Mouse (Mus musculus) macrophage (primary cell): ENCODE data around the gene Bche. TPM values are rescaled to one million over a fixed set of nuclear protein-coding genes. Genes with fewer than 3 reads are reported as not detected.

ENCODE experiments used
- H3K27ac ChIP-seq: fragments of 350-480 bp; formaldehyde crosslinking; 2 replicates; pipeline ENCODE4 v1.9.0; 2021
- H3K36me3 ChIP-seq: fragments of 350-480 bp; formaldehyde crosslinking; 2 replicates; pipeline ENCODE4 v1.9.0; 2021; ENCODE audit errors: inconsistent target
- H3K4me3 ChIP-seq: fragments of 350-480 bp; formaldehyde crosslinking; 2 replicates; pipeline ENCODE4 v1.9.0; 2021; ENCODE audit errors: inconsistent target
- H3K79me2 ChIP-seq: fragments of 350-480 bp; formaldehyde crosslinking; 2 replicates; pipeline ENCODE4 v1.9.0; 2021; ENCODE audit errors: inconsistent target
- WGBS: methylation state at CpG from one replicate; pipeline ENCODE4 v1.1.7; 2026; ENCODE audit warnings: inconsistent platforms; ENCODE audit not compliant: missing documents; 5-methylcytosine and 5-hydroxymethylcytosine counted together
- polyA plus RNA-seq: library from polyadenylated mRNA; stranded (reverse); fragments of 250-400 nt; gene quantifications from 3 replicates; pipeline ENCODE4 v1.2.4, GENCODE M21; 2018; ENCODE audit warnings: inconsistent platforms
- total RNA-seq, 78 experiments: library from RNA; depleted of rRNA; stranded (reverse); fragments of 250-400 nt; gene quantifications; 1 replicate in 9 of 78; 2 replicates in 24 of 78; 3 replicates in 43 of 78; 4 replicates in 2 of 78; pipeline ENCODE4 v1.2.4; 2018; ENCODE audit warnings: inconsistent platforms in 56 of 78

Gene Bche
- total RNA-seq (2018; cell fraction: chromatin; rRNA removed): under 1 TPM in 1 of 26 experiments, not detected in 25; 0.51 TPM
- total RNA-seq (2018; cell fraction: cytosol; rRNA removed): not detected
- total RNA-seq (2018; cell fraction: nucleus; rRNA removed): under 1 TPM in 1 of 26 experiments, not detected in 25; 0.17 TPM
- polyA plus RNA-seq: not detected in 3 replicates

DNA sequence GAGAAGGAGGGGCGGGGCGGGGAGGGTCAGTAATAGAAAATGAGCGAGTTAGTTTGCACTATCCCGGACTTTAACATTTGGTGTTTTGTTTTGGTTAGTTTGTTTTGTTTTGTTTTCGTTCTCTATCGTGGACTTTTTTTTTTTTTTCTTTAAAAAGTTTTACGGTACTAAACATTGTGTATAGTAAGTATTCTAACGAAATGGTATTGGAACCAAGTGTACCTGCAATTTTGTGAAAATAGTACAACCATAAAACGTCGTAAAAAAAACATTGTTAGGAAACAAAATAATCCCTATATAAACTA is at the start of gene Bche:
Gene Bche (minus strand): TSS at position 6 of the 305 bp plus-strand sequence.
- Histone ChIP-seq H3K79me2 (no peaks in the 10 kb centered on the region), H3K27ac (no peak within 1 kb of the TSS), H3K36me3 (no peaks in the 10 kb centered on the region), H3K4me3 (no peak within 1 kb of the TSS)
- WGBS: 29% methylated on average over 10 of the region's 10 CpGs

DNA sequence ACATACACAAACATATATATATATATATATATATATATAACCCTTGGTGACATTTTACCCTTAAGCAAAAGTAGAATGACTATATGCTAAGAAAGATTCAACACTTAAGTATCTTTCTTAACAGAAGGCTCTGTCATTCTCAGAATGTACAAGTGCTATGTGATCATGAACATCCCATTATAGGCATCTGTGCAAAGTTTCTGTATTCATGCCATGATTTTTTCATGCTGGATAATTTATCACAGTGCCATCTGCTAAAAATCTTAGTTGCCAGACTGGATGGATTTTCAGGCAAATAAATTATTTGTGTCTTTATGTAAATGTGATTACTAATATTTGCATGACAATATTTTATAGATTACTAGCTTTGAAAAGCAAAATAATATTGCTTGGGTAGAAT is 33.8 kb upstream of the Bche start:
- no peak overlapping the region for H3K4me3 ChIP-seq
- no peak overlapping the region for H3K27ac ChIP-seq
- H3K36me3 ChIP-seq: no peaks in the 10 kb centered on the region
- H3K79me2 ChIP-seq: no peaks in the 10 kb centered on the region

- no peaks in the 10 kb centered on the region for H3K36me3 ChIP-seq
- H3K27ac ChIP-seq: no peak overlapping the region
- H3K79me2 ChIP-seq: no peaks in the 10 kb centered on the region
- 61% methylated on average over 2 of the region's 2 CpGs for WGBS
- H3K4me3 ChIP-seq: no peak overlapping the region
Measured at GRCm38 (mm10) chr3:73731677-73732076, 23.5 kb upstream of the Bche start.

DNA sequence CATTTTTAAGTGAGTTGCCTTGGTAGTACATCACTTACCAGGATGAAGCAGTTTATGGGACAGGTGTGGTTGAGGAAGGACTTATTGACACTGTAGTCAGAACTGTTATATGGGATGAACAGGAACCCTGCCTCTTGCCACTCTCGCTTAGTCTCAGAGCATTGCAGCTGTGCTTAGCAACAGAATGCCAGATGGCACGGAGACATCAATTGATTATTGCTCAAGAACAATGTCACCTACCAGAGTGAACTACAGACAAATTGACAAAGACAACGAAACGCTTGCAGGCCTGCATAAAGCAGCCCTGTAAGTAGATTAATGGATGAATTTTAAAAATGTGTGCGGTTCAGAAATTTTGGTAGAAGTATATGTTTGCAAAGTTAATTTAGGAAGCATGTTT is 21.3 kb upstream of the Bche start:
- H3K4me3 ChIP-seq: no peak overlapping the region
- WGBS: 75% methylated on average over 5 of the region's 5 CpGs
- H3K79me2 ChIP-seq: no peaks in the 10 kb centered on the region
- H3K36me3 ChIP-seq: no peaks in the 10 kb centered on the region
- no peak overlapping the region for H3K27ac ChIP-seq

- no peak overlapping the region for H3K27ac ChIP-seq
- H3K36me3 ChIP-seq: no peaks in the 10 kb centered on the region
- H3K4me3 ChIP-seq: no peak overlapping the region
- no peaks in the 10 kb centered on the region for H3K79me2 ChIP-seq
Measured at GRCm38 (mm10) chr3:73725711-73726110, 17.5 kb upstream of the Bche start.

DNA sequence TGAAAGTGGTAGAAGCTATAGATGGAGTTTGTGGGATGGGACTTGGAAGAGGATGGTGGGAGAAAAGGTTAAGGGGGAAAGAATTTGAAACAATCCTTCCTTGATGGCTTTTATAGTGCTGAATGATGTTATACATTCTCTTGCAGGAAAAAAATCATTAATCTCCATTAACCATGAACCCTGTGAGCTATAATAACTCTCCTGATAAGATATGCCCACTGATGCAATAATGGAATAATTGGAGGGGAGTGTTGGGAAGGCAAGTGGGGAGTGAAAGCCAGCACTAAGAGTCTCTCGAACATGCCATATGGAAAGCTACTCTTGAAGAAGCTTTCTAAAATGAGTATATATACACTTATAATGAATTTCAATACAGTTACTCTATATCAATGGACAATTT is 16.7 kb upstream of the Bche start:
- Histone ChIP-seq H3K27ac (no peak overlapping the region), H3K4me3 (no peak overlapping the region), H3K36me3 (no peaks in the 10 kb centered on the region), H3K79me2 (no peaks in the 10 kb centered on the region)
- WGBS: 100% methylated on average over 1 of the region's 1 CpGs

DNA sequence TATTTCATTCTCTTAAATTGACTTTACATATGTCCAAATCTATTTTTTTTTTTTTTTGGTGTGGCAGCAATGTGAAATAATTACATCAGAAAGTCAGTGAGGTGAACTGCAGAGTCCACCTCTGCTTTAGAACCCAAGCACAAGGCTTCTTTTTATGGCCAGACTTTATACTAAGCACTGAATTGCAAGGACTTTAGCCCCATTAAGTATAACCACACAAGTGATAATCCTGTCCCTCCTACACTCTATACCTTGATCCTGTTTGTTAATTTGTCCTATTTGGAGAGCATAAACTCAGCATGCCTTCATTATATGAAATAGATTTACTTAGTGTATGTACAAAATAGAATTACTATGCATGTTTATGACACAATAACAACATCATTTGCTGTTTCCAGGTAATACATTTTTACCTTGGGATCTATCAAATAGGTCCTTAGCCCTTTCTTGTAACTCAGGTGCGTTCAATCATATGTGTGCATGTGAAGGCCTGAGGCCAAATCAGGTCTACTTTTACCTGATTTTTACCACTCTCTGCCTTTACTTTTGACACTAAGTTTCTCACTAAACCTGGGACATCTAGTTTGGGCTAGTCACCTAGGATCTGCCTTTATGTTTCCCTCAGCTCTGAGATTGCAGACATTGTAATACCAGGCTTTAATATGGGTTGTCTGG is 9.5 kb upstream of the Bche start:
- Histone ChIP-seq H3K36me3 (no peaks in the 10 kb centered on the region), H3K27ac (no peak overlapping the region), H3K4me3 (no peak overlapping the region), H3K79me2 (no peaks in the 10 kb centered on the region)
- WGBS: 100% methylated on average over 1 of the region's 1 CpGs

DNA sequence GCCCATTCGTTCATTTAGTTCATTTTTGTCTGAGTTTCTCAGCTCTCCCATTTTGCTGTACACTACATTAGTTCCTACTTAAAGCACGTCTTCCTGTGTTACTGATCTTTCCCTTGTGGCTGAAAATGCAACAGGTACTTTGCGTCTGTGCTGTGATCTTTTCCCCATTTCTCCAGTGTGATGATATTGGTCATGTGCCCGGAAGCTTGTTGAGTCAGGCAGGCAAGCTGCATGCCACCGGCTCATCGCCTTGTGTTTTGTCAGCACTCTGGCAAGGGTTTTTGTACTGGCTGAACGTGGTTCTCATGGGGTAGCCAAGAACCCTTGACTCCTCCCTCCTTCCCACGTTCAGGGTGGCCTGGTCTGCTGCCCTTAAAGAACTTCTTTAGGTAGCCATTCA is 1.7 kb upstream of the Bche start:
- Histone ChIP-seq H3K27ac (no peak overlapping the region), H3K79me2 (no peaks in the 10 kb centered on the region), H3K4me3 (no peak overlapping the region), H3K36me3 (no peaks in the 10 kb centered on the region)
- 87% methylated on average over 8 of the region's 8 CpGs for WGBS

DNA sequence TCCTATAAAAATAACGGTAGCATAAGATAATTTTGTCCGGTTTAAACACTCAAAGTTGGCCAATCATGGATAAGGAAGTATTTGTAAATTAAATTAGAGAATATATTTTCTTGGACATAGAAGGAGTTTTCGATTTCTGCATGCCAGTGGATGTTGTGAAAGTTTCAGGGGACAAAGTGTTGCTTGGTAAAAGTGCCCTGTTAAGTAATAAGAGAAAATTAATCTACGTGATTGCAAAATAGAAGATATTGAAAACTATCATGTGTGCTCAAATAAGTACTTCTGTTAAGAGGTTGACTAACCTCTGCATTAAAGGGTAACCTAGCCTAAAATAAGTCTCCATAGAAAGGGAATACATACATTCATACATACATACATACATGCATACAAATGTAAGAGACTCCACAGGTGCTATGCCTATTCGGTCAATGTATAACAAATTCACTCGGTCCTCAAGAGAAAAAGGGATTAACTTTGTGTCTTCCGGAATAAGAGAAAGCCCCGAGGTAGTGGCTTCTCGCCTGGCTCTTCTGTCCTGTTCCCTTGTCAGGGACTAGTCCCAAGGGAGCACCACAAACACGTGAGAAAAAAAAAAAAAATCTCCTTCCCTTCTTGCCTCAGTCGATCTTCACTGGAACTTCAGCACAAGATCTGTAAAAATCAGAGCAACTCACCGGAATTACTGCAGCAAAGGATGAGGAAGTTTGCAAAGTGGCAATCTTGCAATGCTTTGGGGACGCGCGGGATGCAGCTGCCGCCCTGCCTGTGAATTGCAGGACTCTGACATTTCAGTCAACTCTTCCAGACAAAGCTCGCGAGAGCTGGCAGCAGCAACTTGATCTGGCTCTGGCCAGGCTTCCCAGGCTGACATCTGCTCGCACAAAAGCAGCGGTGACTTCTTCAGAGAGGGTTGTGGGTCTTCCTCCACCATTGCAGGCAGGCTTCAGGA is 480 bp downstream of the Bche start:
- 20% methylated on average over 20 of the region's 20 CpGs for WGBS
- Histone ChIP-seq H3K79me2 (no peaks in the 10 kb centered on the region), H3K27ac (no peak overlapping the region), H3K4me3 (no peak overlapping the region), H3K36me3 (no peaks in the 10 kb centered on the region)

DNA sequence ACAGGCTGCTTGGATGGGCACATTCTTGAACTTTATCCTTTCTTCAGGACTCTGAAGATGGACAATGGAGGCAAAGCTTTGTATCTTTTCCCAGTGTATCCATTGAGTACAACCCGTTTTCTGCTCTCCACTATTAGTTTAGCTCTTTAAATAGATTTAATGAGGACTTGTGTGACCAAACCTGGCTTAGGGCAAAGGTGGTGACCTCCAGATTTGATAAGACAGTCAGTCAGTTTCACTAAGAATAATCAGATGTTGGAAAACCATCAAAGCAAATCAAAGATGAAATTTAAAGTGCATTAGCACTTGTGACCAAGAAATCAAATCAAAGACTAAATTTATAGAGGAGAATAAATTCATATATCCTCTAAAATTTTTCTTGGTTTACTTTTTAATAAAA is 1.7 kb downstream of the Bche start:
- H3K27ac ChIP-seq: no peak overlapping the region
- 62% methylated on average over 1 of the region's 1 CpGs for WGBS
- H3K79me2 ChIP-seq: no peaks in the 10 kb centered on the region
- no peak overlapping the region for H3K4me3 ChIP-seq
- no peaks in the 10 kb centered on the region for H3K36me3 ChIP-seq

DNA sequence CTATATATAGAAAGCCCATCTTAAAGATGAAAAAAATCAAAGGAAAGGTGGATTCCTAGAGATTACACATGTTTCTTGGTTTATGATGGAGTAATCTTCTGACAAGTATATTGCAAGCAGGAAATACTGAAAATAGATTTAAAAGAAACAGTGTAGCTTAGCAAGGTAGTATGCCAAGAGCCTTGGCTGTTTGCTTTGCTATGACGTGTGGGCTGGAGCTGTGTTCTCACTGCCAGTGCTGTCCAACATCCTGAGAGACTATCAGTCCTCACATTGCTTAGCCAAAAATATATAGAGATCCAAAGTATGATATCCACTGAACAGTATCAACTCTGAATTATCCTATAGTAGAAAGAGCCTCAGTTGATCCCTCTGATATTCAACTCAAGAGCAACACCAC is 9.3 kb downstream of the Bche start:
- Histone ChIP-seq H3K79me2 (no peaks in the 10 kb centered on the region), H3K27ac (no peak overlapping the region), H3K4me3 (no peak overlapping the region), H3K36me3 (no peaks in the 10 kb centered on the region)
- WGBS: 82% methylated on average over 1 of the region's 1 CpGs

DNA sequence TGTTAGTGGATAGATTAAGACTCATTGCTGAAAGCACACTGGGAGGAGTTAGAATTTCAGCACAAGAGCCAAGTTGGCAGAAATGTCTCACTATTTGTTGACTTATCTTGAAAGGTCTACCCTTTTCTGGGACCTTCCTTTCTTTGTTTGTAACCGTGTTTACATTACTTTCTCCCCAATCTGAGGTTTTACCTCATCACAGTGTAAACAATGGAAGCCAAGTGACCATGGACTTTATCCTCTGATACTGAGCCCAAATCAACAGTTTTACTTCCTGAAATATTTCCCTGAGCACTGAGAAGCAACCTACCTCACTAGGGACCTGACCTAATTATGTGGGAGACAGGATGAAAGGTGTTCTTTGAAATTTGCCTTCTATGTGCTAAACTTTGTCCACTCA is 34.9 kb downstream of the Bche start:
- Histone ChIP-seq H3K27ac (no peak overlapping the region), H3K79me2 (no peaks in the 10 kb centered on the region)
- 29% methylated on average over 1 of the region's 1 CpGs for WGBS

GRCm38 (mm10) chr3:73668172-73668571 is 40.0 kb downstream of the Bche start:
- H3K4me3 ChIP-seq: no peak overlapping the region
- H3K36me3 ChIP-seq: no peaks in the 10 kb centered on the region
- no peak overlapping the region for H3K27ac ChIP-seq
- WGBS: 72% methylated on average over 5 of the region's 5 CpGs
- H3K79me2 ChIP-seq: no peaks in the 10 kb centered on the region

More for the DNA sequence above, 34.9 kb downstream of the Bche start:
- no peaks in the 10 kb centered on the region for H3K36me3 ChIP-seq
- no peak overlapping the region for H3K4me3 ChIP-seq

DNA sequence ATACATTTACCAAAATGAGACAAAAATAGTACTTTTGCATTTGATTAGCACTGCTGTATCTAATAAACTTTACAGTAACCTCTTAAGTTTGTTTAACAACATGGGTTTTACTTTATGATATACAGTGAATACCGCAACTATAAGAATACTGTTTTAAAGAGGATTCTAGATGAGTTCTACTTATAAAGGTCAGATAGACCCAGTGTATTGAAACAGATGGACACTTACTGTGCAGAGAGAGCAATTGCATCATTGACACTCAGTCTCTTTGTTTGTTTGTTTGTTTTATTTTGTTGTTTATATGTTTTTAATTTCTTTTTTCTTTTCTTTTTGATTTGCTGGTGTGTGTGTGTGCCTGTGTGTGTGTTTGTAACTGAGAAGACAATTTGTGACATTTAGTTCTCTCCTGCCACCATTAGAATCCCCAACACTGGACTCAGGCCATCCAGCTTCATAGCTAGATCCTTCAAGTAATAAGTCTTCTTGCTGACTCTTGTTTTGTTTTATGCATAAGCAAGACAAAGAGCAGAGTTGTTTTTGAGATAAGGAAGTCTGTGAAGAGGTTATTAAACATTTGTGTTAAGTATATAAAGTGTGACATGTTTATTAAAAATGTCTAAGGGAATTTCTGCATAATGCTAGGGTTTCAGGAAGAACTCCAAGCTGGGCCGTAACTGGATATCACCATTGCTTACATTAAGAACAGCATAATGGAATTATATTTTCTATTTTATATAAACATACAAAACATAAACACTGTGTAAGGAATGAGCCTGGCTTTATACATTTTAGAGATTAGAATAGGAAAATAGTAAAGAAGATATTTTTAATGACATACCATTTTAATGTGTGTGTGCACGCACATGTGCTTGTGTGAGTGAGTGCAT is 40.7 kb downstream of the Bche start:
- WGBS: 90% methylated on average over 3 of the region's 3 CpGs
- no peak overlapping the region for H3K4me3 ChIP-seq
- no peaks in the 10 kb centered on the region for H3K36me3 ChIP-seq
- no peak overlapping the region for H3K27ac ChIP-seq
- H3K79me2 ChIP-seq: no peaks in the 10 kb centered on the region

DNA sequence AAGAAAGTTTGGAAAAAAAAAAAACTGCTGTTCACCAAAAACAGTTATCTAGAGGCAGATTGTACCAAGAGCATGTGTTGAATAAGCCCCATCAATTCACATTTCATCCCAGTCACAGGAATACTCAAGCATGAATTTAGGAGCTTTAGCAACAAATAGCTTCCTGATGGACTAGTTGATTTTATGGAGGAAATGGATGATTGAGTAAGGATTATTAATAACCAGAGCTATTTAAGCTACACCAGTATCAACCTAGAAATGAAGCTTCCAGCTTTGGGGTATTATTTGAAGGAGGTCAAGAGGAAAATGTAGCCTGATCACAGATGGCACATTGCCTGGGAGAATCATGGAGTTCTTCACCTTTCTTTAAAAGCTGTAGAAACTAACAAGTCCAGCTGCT is 57.9 kb downstream of the Bche start:
- H3K4me3 ChIP-seq: no peak overlapping the region
- H3K79me2 ChIP-seq: no peaks in the 10 kb centered on the region
- no peaks in the 10 kb centered on the region for H3K36me3 ChIP-seq
- no peak overlapping the region for H3K27ac ChIP-seq
